Mouse (Mus musculus) heart, embryonic 14.5 days (tissue): ENCODE measurements around the gene Tomm20. TPM values are rescaled to one million over a fixed set of nuclear protein-coding genes. Genes with fewer than 3 reads are reported as not detected.
A peak's percentile ranks its signal among the peaks of the same experiment; 100 is the strongest.

Source experiments
- ATAC-seq: fragments of 200-750 bp; cut with Nextera tagmentation; 2 replicates; pipeline ENCODE4 v1.8.0; 2017; ENCODE audit warnings: low read depth, moderate TSS enrichment; ENCODE audit not compliant: insufficient number of reproducible peaks, insufficient read depth, low FRiP score
- H3K27ac ChIP-seq, 2 experiments: fragments of 200-500 bp in 1 of 2; fragments of 300-500 bp in 1 of 2; sonication (generic) in 1 of 2; replicated peaks in 1 of 2; 2 replicates each; pipeline ENCODE4 v1.5.1; 2012 to 2014; ENCODE audit warnings: low read depth in 2 of 2, low read length in 2 of 2, control low read depth in 1 of 2, mild to moderate bottlenecking in 1 of 2, mixed read lengths in 1 of 2; ENCODE audit not compliant: control insufficient read depth in 1 of 2, insufficient read depth in 1 of 2
- H3K27me3 ChIP-seq: fragments of 300-500 bp; sonication (generic); 2 replicates; pipeline ENCODE4 v1.6.1; 2014; ENCODE audit warnings: mild to moderate bottlenecking, low read length, control low read depth; ENCODE audit not compliant: control insufficient read depth, insufficient read depth
- H3K36me3 ChIP-seq: fragments of 300-500 bp; sonication (generic); 2 replicates; pipeline ENCODE4 v1.6.1; 2014; ENCODE audit warnings: mild to moderate bottlenecking, control low read depth, low read length, mixed read lengths; ENCODE audit not compliant: control insufficient read depth, insufficient read depth
- H3K4me1 ChIP-seq, 2 experiments: fragments of 200-500 bp in 1 of 2; fragments of 300-500 bp in 1 of 2; sonication (generic) in 1 of 2; 2 replicates each; pipeline ENCODE4 v1.6.1; 2012 to 2014; ENCODE audit warnings: low read length in 2 of 2, control low read depth in 1 of 2, mixed read lengths in 1 of 2; ENCODE audit not compliant: control insufficient read depth in 2 of 2, insufficient read depth in 2 of 2
- H3K4me2 ChIP-seq: fragments of 300-500 bp; sonication (generic); 2 replicates; pipeline ENCODE4 v1.6.1; 2014; ENCODE audit warnings: mild to moderate bottlenecking, low read length
- H3K4me3 ChIP-seq, 2 experiments: fragments of 200-500 bp in 1 of 2; fragments of 300-500 bp in 1 of 2; sonication (generic) in 1 of 2; 2 replicates each; pipeline ENCODE4 v1.5.1; 2012 to 2014; ENCODE audit warnings: low read length in 2 of 2, mild to moderate bottlenecking in 2 of 2, control low read depth in 1 of 2, low read depth in 1 of 2, moderate library complexity in 1 of 2; ENCODE audit not compliant: control insufficient read depth in 1 of 2, insufficient read depth in 1 of 2
- H3K9ac ChIP-seq: fragments of 300-500 bp; sonication (generic); 2 replicates; pipeline ENCODE4 v1.6.1; 2014; ENCODE audit warnings: mild to moderate bottlenecking, low read length
- H3K9me3 ChIP-seq: fragments of 300-500 bp; sonication (generic); 2 replicates; pipeline ENCODE4 v1.6.1; 2016; ENCODE audit warnings: low read length, control low read depth; ENCODE audit not compliant: control insufficient read depth
- WGBS: fragments of 180-500 bp; shearing (Covaris S2); extraction: QIAGEN DNeasy Blood & Tissue Kit; methylation state at CpG from one replicate; pipeline ENCODE4 v1.1.7; 2014; 5-methylcytosine and 5-hydroxymethylcytosine counted together
- polyA plus RNA-seq: library from polyadenylated mRNA; unstranded; fragments of >200 nt; fragmentation: Nextera tagmentation; extraction: Ambion mirVana; gene quantifications from 2 replicates; pipeline ENCODE4 v1.2.1, GENCODE M21; 2014

The Tomm20 gene
- polyA plus RNA-seq, 1 experiment from 2014 or later = 197 TPM

DNA sequence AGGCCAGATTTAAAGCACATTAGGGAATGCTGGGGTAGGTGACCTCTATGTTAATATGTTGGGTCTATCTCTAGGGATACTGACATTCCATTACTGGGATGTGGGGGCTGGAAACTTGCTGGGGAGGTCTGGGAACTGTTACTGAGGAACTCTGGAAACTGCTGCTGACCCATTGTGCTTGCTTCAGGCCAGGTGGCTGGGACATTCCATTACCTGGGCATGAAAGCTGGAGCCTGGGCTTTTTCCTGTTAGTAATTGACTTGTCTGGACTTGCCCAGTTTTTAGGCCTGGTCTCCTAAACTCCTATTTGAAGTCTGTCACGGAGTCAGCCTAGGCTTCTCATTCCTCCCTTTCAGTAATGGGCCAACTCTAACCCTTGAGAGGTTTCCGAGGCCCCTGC lies 26.5 kb upstream of the Tomm20 start:
- 81% methylated on average over 2 of the region's 2 CpGs for WGBS
- no peaks in the 10 kb centered on the region for H3K27me3 ChIP-seq
- H3K4me3 ChIP-seq = no peak overlapping the region
- H3K36me3 ChIP-seq = peaks cover 23% of the 10 kb centered on the region
- H3K9me3 ChIP-seq = no peaks in the 10 kb centered on the region
- no peak overlapping the region for H3K27ac ChIP-seq
- H3K9ac ChIP-seq = no peak overlapping the region
- no peak overlapping the region for H3K4me2 ChIP-seq
- no peak for ATAC-seq
- H3K4me1 ChIP-seq = peaks cover 2 to 10% of the 10 kb centered on the region in 2 experiments; a peak in 2 of 4 replicates

- Histone ChIP-seq H3K9ac (peak overlapping the region; percentile 91), H3K4me3 (peak overlapping the region; percentile 91 to 94), H3K4me2 (peak overlapping the region; percentile 80), H3K27ac (peak overlapping the region; percentile 39 to 46), H3K9me3 (no peaks in the 10 kb centered on the region), H3K4me1 (peaks cover 2 to 10% of the 10 kb centered on the region in 2 experiments; a peak in 2 of 4 replicates), H3K27me3 (no peaks in the 10 kb centered on the region), H3K36me3 (peaks cover 31% of the 10 kb centered on the region)
- WGBS = 8% methylated on average over 13 of the region's 13 CpGs
- ATAC-seq = no peak
Observed at GRCm38 (mm10) chr8:126971314-126971664, 25.6 kb upstream of the Tomm20 start.

- peak within 1 kb of the TSS; percentile 91 to 94 for H3K4me3 ChIP-seq
- no peaks in the 10 kb centered on the region for H3K9me3 ChIP-seq
- H3K4me1 ChIP-seq = peaks cover 2 to 10% of the 10 kb centered on the region in 2 experiments; a peak in 2 of 4 replicates
- peak; percentile 91 for ATAC-seq
- H3K4me2 ChIP-seq = peak within 1 kb of the TSS; percentile 80
- WGBS = under 1% methylated on average over 50 of the region's 50 CpGs
- H3K27me3 ChIP-seq = no peaks in the 10 kb centered on the region
- H3K9ac ChIP-seq = peak within 1 kb of the TSS; percentile 91
- peaks cover 32% of the 10 kb centered on the region for H3K36me3 ChIP-seq
- peak within 1 kb of the TSS; percentile 39 to 46 for H3K27ac ChIP-seq
Observed at GRCm38 (mm10) chr8:126970579-126971313, 25.1 kb upstream of the Tomm20 start, which contains the start of gene Rbm34. TSS of gene Rbm34 (minus strand) at chr8:126971071.

GRCm38 (mm10) chr8:126969546-126969945 lies 23.9 kb upstream of the Tomm20 start:
- Histone ChIP-seq H3K4me2 (no peak overlapping the region), H3K27ac (no peak overlapping the region), H3K4me3 (no peak overlapping the region), H3K4me1 (peaks cover 2 to 10% of the 10 kb centered on the region in 2 experiments; a peak in 2 of 4 replicates), H3K27me3 (no peaks in the 10 kb centered on the region), H3K36me3 (peaks cover 42% of the 10 kb centered on the region), H3K9ac (no peak overlapping the region), H3K9me3 (no peaks in the 10 kb centered on the region)
- ATAC-seq = no peak
- 85% methylated on average over 1 of the region's 1 CpGs for WGBS

DNA sequence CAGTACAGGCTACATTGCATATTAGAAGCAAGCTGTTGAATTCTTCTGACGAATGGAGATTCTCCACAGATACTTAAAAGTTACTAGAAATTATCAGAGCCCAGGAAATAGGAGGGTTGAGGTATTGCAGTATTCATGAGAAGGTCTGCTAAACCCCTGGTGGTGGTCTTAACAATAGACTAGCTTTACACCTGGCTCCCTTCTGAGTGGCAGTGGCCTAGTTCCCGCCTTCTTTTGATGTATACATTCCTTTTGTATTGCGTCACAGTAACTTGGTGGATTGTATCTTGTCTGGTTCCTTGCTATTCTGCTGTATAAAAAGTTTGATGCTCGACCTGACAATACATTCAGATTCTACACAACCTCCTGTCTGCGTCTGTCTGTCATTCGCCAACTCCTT lies 22.5 kb upstream of the Tomm20 start:
- H3K9me3 ChIP-seq = no peaks in the 10 kb centered on the region
- H3K27ac ChIP-seq = no peak overlapping the region
- ATAC-seq = no peak
- H3K36me3 ChIP-seq = peaks cover 54% of the 10 kb centered on the region
- WGBS = 90% methylated on average over 6 of the region's 6 CpGs
- H3K4me2 ChIP-seq = no peak overlapping the region
- no peak overlapping the region for H3K4me3 ChIP-seq
- H3K9ac ChIP-seq = no peak overlapping the region
- H3K4me1 ChIP-seq = peaks cover 2 to 10% of the 10 kb centered on the region in 2 experiments; a peak in 2 of 4 replicates
- no peaks in the 10 kb centered on the region for H3K27me3 ChIP-seq

DNA sequence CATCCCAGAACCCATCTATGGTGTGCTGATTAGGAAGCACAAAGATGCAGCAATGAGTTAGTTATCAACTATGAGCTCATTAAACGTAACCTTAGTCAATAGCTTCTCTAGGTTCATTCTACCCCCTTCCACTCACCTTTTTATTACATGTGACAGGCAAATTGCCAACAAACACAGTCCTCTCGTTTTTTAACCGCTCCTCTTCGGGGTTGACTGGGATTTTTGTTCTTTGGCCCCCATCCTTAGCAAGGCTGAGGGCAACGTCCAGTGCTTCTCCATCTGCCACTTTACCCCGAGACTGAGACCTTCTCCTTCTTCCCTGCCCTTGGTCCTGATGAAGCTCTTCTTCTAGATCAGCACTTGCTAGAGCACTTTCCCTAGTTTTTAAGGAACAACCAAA lies 19.6 kb upstream of the Tomm20 start:
- Histone ChIP-seq H3K9me3 (no peaks in the 10 kb centered on the region), H3K4me1 (peaks cover 0 to 5% of the 10 kb centered on the region in 2 experiments; a peak in 2 of 4 replicates), H3K4me3 (no peak overlapping the region), H3K9ac (no peak overlapping the region), H3K4me2 (no peak overlapping the region), H3K36me3 (peaks cover 80% of the 10 kb centered on the region), H3K27ac (no peak overlapping the region), H3K27me3 (no peaks in the 10 kb centered on the region)
- 75% methylated on average over 6 of the region's 6 CpGs for WGBS
- ATAC-seq = no peak

GRCm38 (mm10) chr8:126962871-126963270 lies 17.2 kb upstream of the Tomm20 start:
- Histone ChIP-seq H3K4me3 (no peak overlapping the region), H3K27me3 (no peaks in the 10 kb centered on the region), H3K4me1 (no peaks in the 10 kb centered on the region), H3K36me3 (peaks cover 88% of the 10 kb centered on the region), H3K9ac (no peak overlapping the region), H3K4me2 (no peak overlapping the region), H3K9me3 (no peaks in the 10 kb centered on the region), H3K27ac (no peak overlapping the region)
- ATAC-seq = no peak
- WGBS = 88% methylated on average over 1 of the region's 1 CpGs
